Mouse (Mus musculus): ENCODE data around the gene Prss40. TPM values are rescaled to one million over a fixed set of nuclear protein-coding genes. Genes with fewer than 3 reads are reported as not detected.
"Not testable (repeated sequence)": the region's sequence is repeated elsewhere in the genome, so short reads cannot be mapped to it uniquely, and the experiment has no call there.

Gene Prss40
- total RNA-seq, 2 experiments from 2014 or later, result not detected

DNA sequence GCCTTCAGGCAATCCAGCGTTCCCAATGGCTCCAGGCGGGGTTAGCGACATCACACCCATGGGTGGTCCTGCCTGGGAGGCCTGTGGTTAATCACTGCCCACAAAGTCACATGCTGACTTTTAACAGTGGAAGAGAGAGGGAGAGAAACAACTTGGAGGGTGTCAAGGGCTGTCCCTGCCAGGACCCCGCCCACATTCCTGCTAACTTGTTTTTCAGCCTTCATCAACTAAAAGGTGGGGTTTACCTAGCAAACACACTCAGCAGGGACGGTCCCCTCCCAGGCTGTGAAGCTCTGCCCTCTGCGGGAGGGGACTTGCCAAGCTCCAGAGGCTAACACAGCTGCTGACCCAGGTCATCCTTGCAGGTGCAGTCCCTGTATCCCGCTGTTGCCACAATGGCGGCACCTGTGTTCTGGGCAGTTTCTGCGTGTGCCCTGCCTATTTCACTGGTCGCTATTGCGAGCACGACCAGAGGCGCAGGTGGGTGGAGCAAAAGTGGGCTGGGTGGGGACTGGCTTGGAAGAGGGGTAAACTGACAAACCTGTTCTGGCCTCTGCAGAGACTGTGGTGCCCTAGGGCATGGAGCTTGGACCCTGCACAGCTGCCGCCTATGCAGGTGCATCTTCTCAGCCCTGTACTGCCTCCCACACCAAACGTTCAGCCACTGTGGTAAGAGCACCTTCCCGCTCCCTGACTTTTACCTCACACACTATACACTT, 23.8 kb downstream of the Prss40 start:
- 0 out of 2 replicates have a peak, but pooled peaks have one; percentile 28 for ATAC-seq (replicated peaks; ENCODE audit: low FRiP score, low TSS enrichment, poor library complexity, severe bottlenecking)

DNA sequence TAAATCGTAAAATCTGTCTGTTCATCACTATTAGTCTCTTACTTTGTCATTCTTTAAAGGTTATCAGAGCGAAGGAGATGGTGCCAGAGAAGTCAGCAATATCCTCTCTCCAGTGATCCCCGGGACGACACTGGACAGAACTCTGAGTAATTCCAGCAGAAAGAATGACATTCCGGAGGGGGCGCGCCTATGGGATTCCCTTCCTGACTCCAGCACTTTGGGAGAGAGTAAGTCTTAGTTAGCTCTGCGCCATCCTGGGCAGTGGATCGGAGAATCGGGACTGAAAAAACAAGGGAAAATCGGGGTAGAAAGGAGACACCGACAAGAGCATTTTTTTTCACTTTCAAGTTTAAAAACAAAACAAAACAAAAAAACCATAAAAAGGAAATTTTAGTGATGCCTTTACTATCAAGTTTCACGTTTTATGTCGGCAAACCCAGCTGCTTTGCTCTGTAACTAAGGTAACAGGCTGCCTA, 24.4 kb downstream of the Prss40 start:
- no peak for ATAC-seq (replicated peaks; ENCODE audit: low FRiP score, low TSS enrichment, poor library complexity, severe bottlenecking)

DNA sequence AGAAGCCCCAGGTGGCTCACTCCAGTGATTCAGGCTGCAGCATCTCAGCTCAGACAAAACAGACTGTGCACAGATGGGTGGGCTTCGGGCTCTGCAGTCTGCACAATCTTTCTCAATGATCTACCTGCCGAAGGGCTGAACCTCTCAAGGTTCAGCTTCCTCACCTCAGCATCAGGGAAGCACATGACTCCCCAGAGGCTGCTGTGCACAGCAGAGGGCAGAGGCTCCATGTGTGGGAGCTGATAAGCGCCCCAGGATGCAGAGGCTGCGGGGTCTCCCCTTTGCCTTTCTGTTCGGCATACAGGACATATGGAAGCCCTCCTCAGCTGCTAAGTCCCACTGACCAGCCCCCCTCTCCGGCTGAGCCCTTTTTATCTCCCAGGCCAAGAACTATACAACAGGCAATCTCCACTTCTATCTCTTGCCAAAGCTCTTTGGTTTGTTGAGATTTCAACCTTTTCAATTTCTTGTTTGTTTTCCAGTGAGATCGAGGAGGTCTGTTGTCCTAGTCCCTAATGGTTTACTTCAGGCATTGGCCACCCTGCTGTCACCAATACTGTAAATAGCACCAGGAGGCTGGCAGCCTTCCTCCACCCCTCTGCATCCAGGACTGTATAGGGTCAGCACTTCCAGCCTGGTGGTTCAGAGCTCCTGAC, 25.6 kb downstream of the Prss40 start, which contains the start of gene Cfc1:
Gene Cfc1, plus strand, starts transcription at position 606 of the 656 bp plus-strand sequence.
- ATAC-seq (replicated peaks; ENCODE audit: low FRiP score, low TSS enrichment, poor library complexity, severe bottlenecking), result peak; percentile 32; the same call in 1 of the 2 replicates

DNA sequence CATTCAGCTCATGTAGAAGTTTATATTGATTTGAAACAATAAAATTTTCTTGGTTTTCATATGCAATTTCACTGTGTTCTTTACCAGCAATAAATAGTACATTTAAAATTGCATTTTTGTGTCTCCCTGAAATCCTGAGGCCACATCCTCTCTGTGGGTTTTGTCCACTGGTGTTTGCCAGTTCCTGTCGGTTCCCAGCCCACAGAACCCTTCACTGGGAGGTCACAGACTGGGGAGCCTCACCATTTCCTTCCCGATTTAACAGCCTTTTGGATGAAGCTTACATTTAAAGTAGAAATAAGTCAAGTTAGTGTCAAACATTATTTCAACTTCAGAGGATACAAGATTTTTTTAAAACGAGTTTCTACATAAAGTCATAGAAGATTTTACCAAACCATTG, 26.2 kb downstream of the Prss40 start:
- not testable (repeated sequence) for ATAC-seq (replicated peaks; ENCODE audit: low FRiP score, low TSS enrichment, poor library complexity, severe bottlenecking)

DNA sequence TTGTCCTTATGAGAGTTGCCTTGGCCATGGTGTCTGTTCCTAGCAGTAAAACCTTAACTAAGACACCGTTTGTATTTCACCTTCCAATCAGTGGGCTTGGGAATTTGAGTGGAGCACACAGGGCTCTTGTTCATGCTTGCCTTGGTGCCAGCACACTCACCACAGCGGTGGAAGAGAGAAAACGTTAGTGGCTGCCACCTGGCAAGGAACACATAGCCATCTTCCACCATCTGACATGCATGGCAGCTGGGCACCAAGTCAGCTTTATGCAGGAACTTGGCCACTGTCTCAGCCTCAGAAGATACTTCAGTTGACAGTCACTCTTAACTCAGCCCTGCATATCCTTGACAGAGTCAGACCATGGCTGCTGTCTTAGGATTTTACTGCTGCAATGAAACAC, 37.1 kb downstream of the Prss40 start:
- ATAC-seq (replicated peaks; ENCODE audit: low FRiP score, low TSS enrichment, poor library complexity, severe bottlenecking), result no peak

DNA sequence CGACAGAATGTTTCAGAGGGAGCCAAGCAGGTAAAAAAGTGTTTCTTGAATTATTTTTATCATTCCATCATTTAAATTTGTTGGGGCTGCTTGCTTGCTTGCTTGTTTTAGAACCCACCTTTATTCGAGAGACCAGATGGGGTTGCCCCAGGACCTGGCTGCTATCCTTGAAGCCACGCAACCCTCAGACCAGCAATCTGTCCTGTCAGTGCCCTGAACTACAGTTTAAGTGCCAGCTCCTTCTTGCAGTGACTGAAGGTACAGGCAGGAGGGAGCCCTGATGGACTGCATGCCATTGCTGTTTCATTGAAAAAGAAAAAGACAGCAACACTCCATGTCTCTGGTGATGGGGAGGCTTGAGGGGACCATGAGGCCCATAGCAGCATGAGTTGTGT, 37.9 kb downstream of the Prss40 start:
- ATAC-seq (replicated peaks; ENCODE audit: low FRiP score, low TSS enrichment, poor library complexity, severe bottlenecking), result no peak

DNA sequence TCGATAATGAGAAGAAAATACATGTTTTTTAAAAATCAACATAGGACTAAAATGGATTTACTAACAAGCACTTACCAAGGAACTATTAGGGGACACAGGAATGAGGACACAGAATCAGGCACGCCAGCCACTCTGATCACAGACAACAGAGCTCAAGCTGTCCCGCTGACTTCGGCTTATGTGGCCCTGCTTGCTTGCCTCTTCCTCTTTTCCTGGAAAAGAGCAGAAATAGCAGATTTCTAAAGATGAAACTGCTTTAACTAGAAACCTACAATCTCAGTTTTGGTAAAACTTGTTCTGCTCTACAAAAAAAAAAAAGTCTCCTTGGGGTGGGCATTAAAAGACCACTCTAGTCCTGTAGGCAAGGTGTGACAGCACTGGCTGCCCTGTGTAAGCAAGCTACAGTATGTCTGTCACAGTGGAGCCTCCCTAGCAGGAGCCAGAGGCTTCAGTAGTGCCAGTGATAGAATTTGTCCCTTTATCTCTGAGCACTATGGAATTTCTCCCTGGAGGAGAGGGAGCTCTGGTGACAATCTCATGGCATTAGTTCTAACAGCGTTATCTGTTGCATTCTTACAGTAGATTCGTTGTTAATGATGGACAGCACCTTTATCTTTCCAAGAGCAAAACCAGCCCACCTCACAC, 38.4 kb downstream of the Prss40 start:
- no peak for ATAC-seq (replicated peaks; ENCODE audit: low FRiP score, low TSS enrichment, poor library complexity, severe bottlenecking)

DNA sequence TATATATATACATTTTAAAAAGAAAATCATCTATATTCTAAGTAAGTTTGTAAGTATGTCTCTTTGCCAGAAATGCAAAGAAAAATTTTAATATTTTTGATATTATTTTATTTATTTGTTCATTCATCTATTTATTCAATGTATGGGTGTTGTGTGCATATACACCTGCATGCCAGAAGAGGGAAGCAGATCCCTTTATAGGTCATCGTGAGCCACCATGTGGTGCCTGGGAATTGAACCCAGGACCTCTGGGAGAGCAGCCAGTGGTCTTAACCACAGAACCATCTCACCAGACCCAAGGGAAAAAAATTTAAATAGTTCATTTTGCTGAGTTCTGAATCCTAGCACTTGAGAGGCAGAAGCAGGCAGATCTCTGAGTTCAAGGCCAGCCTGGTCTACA, 42.5 kb downstream of the Prss40 start:
- ATAC-seq (replicated peaks; ENCODE audit: low FRiP score, low TSS enrichment, poor library complexity, severe bottlenecking), result no peak

DNA sequence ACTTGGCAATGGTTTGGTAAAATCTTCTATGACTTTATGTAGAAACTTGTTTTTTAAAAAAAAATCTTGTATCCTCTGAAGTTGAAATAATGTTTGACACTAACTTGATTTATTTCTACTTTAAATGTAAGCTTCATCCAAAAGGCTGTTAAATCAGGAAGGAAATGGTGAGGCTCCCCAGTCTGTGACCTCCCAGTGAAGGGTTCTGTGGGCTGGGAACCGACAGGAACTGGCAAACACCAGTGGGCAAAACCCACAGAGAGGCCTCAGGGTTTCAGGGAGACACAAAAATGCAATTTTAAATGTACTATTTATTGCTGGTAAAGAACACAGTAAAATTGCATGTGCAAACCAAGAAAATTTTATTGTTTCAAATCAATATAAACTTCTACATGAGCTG, 42.9 kb downstream of the Prss40 start:
- not testable (repeated sequence) for ATAC-seq (replicated peaks; ENCODE audit: low FRiP score, low TSS enrichment, poor library complexity, severe bottlenecking)

DNA sequence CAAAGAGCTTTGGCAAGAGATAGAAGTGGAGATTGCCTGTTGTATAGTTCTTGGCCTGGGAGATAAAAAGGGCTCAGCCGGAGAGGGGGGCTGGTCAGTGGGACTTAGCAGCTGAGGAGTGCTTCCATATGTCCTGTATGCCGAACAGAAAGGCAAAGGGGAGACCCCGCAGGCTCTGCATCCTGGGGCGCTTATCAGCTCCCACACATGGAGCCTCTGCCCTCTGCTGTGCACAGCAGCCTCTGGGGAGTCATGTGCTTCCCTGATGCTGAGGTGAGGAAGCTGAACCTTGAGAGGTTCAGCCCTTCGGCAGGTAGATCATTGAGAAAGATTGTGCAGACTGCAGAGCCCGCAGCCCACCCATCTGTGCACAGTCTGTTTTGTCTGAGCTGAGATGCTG, 43.4 kb downstream of the Prss40 start:
- peak; percentile 51; the same call in 1 of the 2 replicates for ATAC-seq (replicated peaks; ENCODE audit: low FRiP score, low TSS enrichment, poor library complexity, severe bottlenecking)

DNA sequence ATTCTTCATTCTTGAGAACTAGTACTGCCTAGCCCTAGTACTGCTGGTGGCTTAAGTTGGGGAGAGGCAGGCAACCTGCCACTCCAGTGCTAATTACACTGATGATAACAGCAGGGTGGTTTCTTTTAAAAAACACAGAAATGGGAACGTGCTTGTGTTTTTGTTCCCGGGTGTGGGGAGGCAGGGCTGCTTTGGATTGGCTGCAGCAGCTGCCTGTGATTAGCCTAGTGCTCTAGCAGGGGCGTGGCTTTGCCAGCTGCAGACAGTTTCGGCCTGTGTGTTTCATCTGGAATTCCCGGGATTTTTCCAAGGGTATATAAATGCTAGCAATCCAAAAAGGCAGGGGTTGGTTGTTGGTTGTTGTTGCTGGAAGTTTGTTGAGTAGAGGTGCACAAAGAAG, 44.1 kb downstream of the Prss40 start:
- ATAC-seq (replicated peaks; ENCODE audit: low FRiP score, low TSS enrichment, poor library complexity, severe bottlenecking), result 0 out of 2 replicates have a peak, but pooled peaks have one; percentile 45

DNA sequence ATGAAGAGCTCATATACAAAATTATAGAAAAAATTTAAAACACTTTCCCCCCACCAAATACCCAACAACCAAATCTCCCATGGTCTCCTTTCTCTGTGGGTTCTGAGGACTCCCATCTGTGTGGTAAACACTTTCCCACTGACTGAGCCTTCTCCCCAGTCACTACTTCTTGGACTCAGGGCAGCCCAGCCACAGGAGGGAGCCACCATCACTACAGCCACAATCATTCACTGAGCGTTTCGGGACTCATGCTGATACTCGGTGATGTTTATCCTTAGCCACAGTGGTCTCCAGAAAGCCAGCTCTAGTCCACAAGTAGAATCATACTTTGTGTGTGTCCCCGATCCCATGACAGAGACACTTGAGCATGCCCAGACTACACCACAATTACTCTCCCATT, 47.7 kb downstream of the Prss40 start:
- ATAC-seq (replicated peaks; ENCODE audit: low FRiP score, low TSS enrichment, poor library complexity, severe bottlenecking), result no peak

DNA sequence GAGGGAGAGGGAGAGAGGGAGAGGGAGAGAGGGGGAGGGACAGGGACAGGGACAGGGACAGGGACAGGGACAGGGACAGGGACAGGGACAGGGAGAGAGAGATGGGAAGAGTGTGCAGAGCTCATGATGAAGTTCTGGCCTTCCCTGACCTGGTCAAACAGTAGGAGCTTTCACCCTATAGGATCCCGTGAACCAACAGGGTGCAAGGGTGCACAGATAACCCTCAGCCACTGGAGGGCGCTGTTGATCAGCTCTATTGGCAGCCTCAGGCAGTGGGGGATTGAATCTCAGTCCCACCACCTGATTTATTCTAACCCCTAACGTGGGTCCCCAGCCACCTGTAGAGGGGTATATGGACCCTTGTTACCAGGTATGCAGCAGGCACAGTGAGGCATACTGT, 49.7 kb downstream of the Prss40 start:
- ATAC-seq (replicated peaks; ENCODE audit: low FRiP score, low TSS enrichment, poor library complexity, severe bottlenecking), result peak; percentile 74

DNA sequence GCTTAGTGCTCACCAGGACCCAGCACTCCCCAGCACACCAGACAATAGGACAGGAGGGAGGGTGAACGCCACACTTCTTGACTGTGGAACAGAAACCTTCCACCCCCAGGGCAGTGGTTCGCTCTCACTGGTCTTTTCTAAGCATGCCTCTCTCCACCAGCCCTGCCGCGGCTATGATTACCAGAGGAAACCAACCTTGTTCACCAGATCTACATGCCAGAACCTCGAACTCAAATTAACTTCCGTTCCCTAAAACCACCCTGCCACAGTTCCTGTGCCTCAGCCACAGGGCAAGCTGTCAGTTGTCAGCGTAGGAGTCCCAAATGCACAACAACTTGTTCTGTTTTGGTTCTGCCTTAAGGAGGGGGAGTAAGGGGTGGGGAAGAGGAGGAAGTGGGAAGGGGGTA, 50.2 kb downstream of the Prss40 start:
- peak; percentile 58 for ATAC-seq (replicated peaks; ENCODE audit: low FRiP score, low TSS enrichment, poor library complexity, severe bottlenecking)

DNA sequence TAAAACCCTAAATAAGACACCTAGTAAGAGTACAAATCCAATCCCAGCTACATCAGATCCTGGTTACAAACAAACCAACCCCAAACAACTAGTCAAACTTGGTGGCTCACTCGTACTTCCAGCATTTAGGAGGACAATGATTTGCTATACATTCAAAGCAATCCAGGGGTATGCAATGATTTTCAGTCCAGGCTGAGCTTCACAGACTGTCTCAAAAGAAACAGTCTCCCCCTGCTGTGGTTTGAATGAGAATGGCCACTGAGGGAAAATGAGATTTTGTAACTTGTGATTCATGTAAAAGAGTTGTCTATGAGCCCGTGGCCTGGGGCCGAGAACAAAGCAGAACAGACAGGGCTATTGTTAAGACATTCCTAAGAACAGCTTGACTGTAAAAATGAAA, 52.8 kb downstream of the Prss40 start:
- no peak for ATAC-seq (replicated peaks; ENCODE audit: low FRiP score, low TSS enrichment, poor library complexity, severe bottlenecking)

DNA sequence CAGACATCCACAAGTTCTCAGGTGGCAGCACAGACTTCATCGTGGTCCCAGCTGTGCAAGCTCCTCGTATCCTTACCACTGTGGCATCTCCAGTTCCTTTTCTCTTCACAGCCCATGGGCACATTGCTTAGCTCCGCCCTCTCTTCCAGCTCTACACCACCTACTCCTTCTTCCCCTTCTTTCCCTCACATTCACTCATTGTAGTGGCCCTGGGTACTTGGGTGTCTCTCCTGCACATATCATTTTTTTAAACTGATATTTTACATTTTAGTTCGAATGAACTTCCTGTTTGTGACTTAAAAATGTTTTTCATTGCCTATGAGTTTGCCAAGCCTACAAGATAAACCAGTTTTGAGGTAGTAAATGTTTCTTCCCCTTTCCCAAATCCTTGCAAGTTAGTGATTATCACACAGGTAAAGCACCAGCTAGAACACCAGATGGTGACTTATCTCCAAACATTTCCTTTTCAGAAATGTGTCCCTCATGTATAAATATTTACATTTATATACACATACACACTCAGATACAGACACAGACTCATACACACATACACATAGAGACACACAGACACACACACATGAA, 54.7 kb downstream of the Prss40 start:
- no peak for ATAC-seq (replicated peaks; ENCODE audit: low FRiP score, low TSS enrichment, poor library complexity, severe bottlenecking)

DNA sequence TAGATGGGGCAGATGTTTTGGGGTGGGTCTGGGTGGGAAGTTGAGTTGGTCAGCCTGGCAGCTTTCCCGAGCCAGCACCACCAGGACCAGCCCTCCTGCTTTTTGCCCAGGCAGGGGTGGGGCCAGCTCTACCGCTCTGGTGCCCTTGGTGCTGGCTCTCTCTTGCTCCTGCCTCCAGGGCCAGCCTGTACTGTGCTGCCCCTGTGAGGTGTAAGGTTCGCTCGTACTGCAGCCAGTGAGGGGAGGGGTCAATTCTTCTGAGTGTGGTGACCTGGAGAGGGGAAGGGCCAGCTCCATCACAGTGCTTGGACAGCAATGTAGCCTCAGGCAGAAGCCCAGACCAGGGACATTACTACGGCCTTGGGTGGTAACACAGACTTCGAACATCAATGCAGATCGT, 55.4 kb downstream of the Prss40 start:
- ATAC-seq (replicated peaks; ENCODE audit: low FRiP score, low TSS enrichment, poor library complexity, severe bottlenecking), result no peak

DNA sequence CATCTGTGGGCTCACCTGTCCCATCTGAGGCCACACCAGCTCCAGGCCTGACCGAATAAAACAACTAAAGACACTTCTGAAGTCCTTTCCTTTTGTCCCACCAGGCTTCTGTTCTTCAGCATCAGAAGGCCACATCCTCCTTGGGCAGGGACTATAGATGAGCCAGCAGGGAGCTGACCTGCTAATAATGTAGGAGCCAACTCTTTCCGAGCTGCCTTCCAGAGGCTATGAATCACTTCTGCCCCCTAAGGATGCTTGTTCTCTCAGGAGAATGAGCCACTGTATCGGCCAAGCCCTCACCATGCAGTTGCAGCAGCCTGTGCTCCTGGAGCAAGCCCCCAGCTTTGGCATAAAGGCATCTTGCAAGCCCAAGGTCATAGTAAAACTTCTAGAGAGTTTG, 57.8 kb downstream of the Prss40 start:
- no peak for ATAC-seq (replicated peaks; ENCODE audit: low FRiP score, low TSS enrichment, poor library complexity, severe bottlenecking)

Measured in megakaryocyte-erythroid progenitor cell, adult 5-6 weeks (primary cell).